Mouse (Mus musculus) midbrain, postnatal 0 days (tissue): ENCODE measurements around the gene Tex37. TPM values are rescaled to one million over a fixed set of nuclear protein-coding genes. Genes with fewer than 3 reads are reported as not detected.

Source experiments
- ATAC-seq: fragments of 200-750 bp; cut with Nextera tagmentation; 2 replicates; pipeline ENCODE4 v1.8.0; 2017; ENCODE audit warnings: moderate number of reproducible peaks, mild to moderate bottlenecking, moderate TSS enrichment, moderate library complexity; ENCODE audit not compliant: low FRiP score
- DNase-seq: peaks from one replicate; pipeline ENCODE4 v3.0.0-alpha.2; 2015; ENCODE audit warnings: low spot score
- H3K27ac ChIP-seq: fragments of 300-500 bp; sonication (generic); 2 replicates; pipeline ENCODE4 v1.5.1; 2014; ENCODE audit warnings: low read depth, mild to moderate bottlenecking, low read length, mixed read lengths
- H3K27me3 ChIP-seq: fragments of 300-500 bp; sonication (generic); 2 replicates; pipeline ENCODE4 v1.6.1; 2014; ENCODE audit warnings: low read length, control low read depth, mixed read lengths; ENCODE audit not compliant: insufficient read depth
- H3K36me3 ChIP-seq: fragments of 300-500 bp; sonication (generic); 2 replicates; pipeline ENCODE4 v1.6.1; 2014; ENCODE audit warnings: low read length, control low read depth, mixed read lengths; ENCODE audit not compliant: insufficient read depth
- H3K4me1 ChIP-seq: fragments of 300-500 bp; sonication (generic); 2 replicates; pipeline ENCODE4 v1.6.1; 2014; ENCODE audit warnings: mild to moderate bottlenecking, control low read depth, antibody characterized with exemption, low read length, mixed read lengths; ENCODE audit not compliant: insufficient read depth
- H3K4me2 ChIP-seq: fragments of 300-500 bp; sonication (generic); 2 replicates; pipeline ENCODE4 v1.6.1; 2014; ENCODE audit warnings: low read depth, mild to moderate bottlenecking, low read length, mixed read lengths; ENCODE audit not compliant: poor library complexity, severe bottlenecking
- H3K4me3 ChIP-seq: fragments of 300-500 bp; sonication (generic); 2 replicates; pipeline ENCODE4 v1.5.1; 2014; ENCODE audit warnings: low read depth, mild to moderate bottlenecking, low read length, moderate library complexity
- H3K9ac ChIP-seq: fragments of 300-500 bp; sonication (generic); replicated peaks from 2 replicates; pipeline ENCODE4 v1.6.1; 2014; ENCODE audit warnings: mild to moderate bottlenecking, low read length, moderate library complexity, mixed read lengths; ENCODE audit not compliant: poor library complexity, severe bottlenecking
- H3K9me3 ChIP-seq: fragments of 300-500 bp; sonication (generic); 2 replicates; pipeline ENCODE4 v1.6.1; 2016; ENCODE audit warnings: low read length, control low read depth
- CTCF ChIP-seq: IDR thresholded peaks from 2 replicates; pipeline ENCODE4 v1.5.1; 2016; ENCODE audit warnings: antibody characterized with exemption, mild to moderate bottlenecking
- WGBS: fragments of 180-500 bp; shearing (Covaris S2); extraction: QIAGEN DNeasy Blood & Tissue Kit; methylation state at CpG from one replicate; pipeline ENCODE4 v1.1.7; 2014; 5-methylcytosine and 5-hydroxymethylcytosine counted together
- polyA plus RNA-seq: library from polyadenylated mRNA; unstranded; fragments of >200 nt; fragmentation: Nextera tagmentation; extraction: Ambion mirVana; gene quantifications from 2 replicates; pipeline ENCODE4 v1.2.1, GENCODE M21; 2015
- total RNA-seq: library from RNA; depleted of rRNA; stranded (reverse); fragments of >200 nt; gene quantifications from 2 replicates; pipeline ENCODE4 v1.2.3, GENCODE M21; 2014; rRNA removed

Tex37 gene
- total and polyA plus RNA-seq, 2 experiments from 2014 or later = not detected

- Histone ChIP-seq H3K9ac (no peak overlapping the region), H3K27ac (no peak overlapping the region), H3K4me3 (no peak overlapping the region), H3K4me1 (no peaks in the 10 kb centered on the region), H3K4me2 (no peak overlapping the region), H3K36me3 (peaks cover 5% of the 10 kb centered on the region; the same call in 1 of the 2 replicates), H3K27me3 (no peaks in the 10 kb centered on the region), H3K9me3 (no peaks in the 10 kb centered on the region)
- DNase-seq (no peak), ATAC-seq (no peak)
- TF ChIP-seq CTCF = no peak
- 95% methylated on average over 6 of the region's 6 CpGs for WGBS
Observed at GRCm38 (mm10) chr6:70864285-70864684, 54.4 kb downstream of the Tex37 start.

Other genes starting within 250 kb of the Tex37 start
- gene Rpia, start 126.7 kb downstream of the Tex37 start, total RNA-seq = 9.3 and 15.5 TPM in 2 replicates
- 1.1 and 1.4 TPM in 2 replicates for gene Rpia, start 126.7 kb downstream of the Tex37 start, polyA plus RNA-seq
- gene Eif2ak3, start 74.4 kb downstream of the Tex37 start, total RNA-seq = 19.3 and 25.1 TPM in 2 replicates
- 7.7 TPM in 2 replicates for gene Eif2ak3, start 74.4 kb downstream of the Tex37 start, polyA plus RNA-seq
- gene Foxi3, start 37.6 kb upstream of the Tex37 start, total RNA-seq = not detected in 2 replicates
- not detected in 2 replicates for gene Foxi3, start 37.6 kb upstream of the Tex37 start, polyA plus RNA-seq
- gene Thnsl2, start 225.5 kb upstream of the Tex37 start, total RNA-seq = 3.7 and 7.3 TPM in 2 replicates
- gene Thnsl2, start 225.5 kb upstream of the Tex37 start, polyA plus RNA-seq = 4.9 and 5.4 TPM in 2 replicates